Mouse (Mus musculus): ENCODE data around the gene Dcxr.

Dcxr gene

DNA sequence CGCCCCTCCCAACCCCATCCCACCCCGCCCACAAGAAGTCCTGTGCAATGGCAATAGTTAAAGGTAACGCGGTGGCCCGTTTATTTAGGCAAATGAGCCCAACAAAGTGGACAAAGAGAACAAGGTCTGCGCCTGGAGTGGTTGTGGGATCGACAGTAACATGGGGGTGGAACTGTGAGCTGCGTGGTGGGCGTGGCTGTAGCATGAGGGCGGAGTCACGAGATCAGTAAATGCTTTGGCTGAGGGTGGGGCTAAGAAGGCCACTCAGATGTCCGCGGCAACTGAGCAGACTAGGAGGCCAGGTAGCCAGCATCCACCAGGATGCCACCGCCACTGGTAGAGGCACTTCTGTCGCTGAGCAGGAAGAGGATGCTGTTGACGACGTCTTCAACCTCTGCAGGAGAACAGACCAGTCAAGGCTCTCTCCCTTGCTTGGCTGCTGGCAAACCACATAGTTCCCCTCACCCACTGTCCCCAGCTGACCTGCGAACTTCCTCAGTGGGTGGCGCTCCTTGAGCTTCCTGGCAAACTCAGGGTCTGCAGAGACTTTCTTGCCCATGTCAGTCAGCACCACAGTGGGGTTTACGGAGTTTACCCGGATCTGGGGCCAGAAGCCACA lies 2.5 kb upstream of the Dcxr start:
- DNase-seq (ENCODE audit: low read depth, low spot score): peak; percentile 88

DNA sequence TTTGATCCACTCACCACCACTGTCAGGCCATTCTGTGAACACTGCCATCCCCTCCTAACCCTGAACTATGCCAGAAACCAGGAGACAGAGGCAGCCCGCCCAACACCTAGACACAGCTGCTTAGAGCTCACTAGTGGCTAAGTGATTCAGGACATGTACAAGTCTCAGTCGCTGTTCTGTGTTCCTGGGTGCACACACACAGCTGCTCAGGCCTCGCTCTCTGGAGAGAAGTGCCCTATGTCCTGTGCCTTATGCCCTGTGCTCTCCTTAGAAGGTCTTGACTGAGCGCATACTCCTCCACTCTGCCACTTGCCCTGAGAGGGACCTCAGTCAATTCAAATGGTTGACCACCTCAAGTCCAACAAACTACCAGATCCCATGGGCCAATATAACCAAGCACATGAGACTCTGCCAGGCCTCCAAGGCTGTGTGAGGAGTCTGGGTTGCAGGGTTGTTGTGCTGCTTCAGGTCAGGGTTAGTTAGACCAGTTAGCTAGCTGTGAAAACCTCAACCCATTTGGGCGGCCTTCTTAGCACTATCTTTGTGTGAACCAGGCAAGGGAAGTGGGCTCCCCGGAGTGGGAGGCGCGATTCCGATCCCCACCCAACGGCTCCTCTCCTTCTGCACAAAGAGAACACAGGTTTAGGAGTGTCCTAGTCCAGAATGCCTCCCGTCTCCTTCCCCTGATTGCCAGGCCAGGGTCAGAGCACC lies 1.6 kb upstream of the Dcxr start:
- DNase-seq (ENCODE audit: low read depth, low spot score): no peak

DNA sequence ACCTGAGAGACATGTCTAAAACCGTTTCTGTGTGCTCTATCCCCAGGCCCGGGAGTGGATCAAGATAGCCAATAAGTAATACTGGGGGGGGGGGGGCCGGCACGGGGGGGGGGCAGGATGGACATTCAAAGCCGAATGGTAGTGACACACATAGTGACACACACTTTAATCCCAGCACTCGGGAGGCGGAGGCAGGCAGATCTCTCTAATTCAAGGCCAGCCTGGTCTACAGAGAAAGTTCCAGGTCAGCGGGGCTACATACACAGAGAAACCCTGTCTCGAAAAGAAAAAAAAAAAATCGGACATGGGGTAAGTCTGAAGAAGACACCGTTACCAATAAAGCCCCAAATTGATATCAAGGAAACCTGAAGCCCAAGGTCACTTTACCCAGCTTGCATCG lies 483 bp upstream of the Dcxr start:
- no peak for DNase-seq (ENCODE audit: low read depth, low spot score)

DNA sequence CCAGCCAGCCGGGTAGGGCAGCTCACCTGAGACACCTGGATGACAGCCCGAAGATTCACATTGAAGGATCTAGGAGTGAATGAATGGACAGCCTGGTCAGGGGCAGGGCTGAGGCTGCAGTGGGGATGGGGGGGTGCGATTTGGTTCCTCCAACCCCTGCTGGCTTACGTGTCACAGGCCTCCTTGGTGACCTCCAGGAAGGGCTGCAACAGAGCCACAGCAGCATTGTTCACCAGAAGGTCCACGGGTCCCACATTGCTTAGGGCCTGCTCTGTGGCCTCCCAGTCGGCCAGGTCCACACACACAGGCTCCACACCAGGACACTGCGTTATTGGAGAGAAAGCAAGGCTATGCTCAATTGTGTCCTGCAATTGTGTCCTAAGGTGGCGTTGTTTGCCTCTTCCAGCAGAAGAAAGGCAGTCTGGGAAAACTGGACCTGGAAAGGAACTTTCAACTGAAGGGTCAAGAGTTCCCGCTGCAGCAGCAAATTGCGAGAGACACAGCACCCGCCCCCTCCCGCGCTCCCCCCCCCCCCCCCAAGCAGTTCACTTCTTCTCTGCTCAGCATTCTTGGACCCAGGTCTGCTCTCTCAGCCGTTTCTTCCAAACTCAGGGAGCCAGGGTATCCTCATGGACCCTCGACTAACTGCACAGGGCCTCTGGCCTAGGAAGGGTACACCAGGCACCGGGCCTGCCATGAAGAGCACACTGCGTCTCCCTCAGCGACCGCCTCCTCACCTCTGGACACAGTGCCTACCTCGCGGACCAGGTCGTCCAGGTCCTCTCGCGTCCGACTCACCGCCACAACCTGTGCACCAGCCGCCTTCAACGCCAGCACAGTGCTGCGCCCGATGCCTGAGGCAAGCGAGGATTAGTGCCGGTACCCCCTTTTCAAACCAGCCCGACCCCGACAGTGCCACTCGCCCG lies 575 bp downstream of the Dcxr start:
- DNase-seq (ENCODE audit: low read depth, low spot score): peak; percentile 36

DNA sequence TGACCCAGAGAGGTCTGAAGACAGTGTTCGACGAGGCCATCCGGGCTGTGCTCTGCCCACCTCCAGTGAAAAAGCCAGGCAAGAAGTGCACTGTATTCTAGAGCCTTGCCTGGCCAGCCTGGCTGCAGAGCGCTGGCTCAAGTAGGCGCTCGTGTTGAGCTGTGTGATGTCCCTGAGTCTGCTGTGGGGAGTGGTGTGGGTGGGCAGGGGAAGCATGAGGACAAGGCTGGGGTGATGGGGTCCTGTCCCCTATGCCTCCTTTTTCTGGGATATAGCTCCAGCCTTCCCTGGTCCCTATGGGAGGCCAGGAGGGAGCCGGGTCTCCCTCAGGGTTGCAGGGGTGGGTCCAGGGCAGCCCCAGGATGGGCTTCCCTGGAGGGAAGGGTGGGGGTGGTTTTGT lies 3.6 kb downstream of the Dcxr start:
- no peak for DNase-seq (ENCODE audit: low read depth, low spot score)

DNA sequence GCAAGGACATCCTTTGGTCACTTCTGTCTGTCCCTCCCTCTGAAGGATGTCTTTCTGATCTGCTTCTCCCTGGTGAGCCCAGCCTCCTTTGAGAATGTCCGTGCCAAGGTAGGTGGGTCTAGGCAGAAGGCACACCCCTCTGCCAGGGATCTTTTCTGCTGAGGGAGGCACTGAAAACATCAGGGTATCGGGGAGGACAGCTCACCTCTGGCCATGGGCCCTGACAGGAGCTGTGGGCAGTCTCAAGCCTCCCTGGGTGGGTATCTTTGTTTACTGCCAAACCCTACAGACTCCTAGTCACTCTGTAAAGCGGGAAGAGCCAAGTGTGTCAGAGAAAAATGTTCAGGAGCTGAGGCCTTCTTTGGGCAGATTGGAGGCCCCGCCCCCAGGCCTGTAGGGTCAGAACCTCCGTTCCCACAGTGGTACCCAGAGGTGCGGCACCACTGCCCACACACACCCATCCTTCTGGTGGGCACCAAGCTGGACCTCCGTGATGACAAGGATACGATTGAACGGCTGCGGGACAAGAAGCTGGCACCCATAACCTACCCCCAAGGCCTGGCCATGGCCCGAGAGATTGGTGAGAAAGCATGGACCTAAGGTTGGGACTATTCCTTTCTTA lies 4.2 kb downstream of the Dcxr start:
- DNase-seq (ENCODE audit: low read depth, low spot score): no peak

DNA sequence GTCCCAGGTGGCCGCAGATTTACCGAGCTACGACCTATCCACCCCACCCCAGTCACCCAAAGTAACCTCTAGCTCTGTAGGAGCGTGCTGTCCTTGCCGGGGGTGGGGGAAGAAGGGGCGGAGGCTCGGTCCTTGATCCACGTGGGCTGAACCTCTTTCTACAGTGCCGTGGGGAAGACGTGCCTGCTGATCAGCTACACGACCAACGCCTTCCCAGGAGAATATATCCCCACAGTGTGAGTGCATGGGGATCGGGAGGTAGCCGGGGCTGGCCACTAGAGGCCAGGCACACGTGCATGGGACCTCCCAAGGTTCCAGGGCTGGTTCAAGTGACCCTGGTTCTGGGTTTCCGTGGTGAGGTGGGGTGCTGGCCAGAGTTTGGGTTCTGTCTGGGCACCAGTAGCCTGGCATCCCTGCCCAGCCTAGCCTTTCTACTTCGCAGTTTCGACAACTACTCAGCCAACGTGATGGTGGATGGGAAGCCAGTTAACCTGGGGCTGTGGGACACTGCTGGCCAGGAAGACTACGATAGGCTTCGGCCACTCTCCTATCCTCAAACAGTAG lies 4.9 kb downstream of the Dcxr start:
- DNase-seq (ENCODE audit: low read depth, low spot score): no peak

DNA sequence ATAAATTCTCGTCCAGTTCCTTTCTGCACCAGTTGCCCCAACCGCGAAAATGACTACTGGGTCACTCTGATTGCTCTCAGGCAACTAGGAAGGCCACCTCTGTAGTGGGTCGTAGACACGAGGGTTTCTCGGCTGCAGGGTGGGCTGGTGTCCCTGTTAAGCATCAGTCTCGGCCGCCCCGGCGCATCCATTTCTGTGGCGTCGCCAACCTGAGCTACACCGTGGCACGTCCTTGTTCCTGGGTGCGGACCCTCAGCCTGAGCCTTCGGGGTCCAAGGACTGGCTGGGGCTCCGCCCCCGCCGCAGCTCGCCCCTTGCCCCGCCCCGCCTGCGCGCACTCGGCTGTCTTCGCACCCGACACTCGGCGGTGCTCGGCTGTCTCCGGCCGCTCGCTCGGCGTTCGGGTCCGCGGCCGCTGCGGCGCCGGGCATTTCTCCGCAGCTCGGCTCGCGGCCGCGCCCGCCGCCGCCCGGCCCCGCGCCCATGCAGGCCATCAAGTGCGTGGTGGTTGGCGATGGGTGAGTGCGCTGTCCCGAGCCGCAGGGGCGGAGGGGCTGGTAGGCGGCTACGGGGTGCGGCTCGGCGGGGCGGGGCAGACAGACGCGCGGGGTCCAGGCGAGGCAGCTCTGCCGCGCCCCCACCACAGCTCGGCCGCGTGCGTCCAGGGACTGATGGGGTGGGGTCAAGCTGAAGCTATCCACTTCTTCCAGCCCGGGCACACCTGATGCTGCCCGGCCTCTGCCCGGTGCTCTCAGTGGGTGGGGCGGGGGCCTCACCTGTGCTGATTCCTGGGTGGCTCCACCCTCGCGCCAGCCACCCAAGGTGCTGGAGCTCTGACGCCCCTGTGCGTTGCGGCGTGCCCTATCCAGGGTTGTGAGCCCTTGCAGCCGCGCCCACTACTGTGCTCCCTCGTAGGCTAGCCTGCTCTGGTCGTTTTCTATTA lies 5.7 kb downstream of the Dcxr start, which contains the start of gene Rac3:
TSS of gene Rac3 (plus strand) at position 347 of the 943 bp plus-strand sequence.
- DNase-seq (ENCODE audit: low read depth, low spot score): peak; percentile 79

DNA sequence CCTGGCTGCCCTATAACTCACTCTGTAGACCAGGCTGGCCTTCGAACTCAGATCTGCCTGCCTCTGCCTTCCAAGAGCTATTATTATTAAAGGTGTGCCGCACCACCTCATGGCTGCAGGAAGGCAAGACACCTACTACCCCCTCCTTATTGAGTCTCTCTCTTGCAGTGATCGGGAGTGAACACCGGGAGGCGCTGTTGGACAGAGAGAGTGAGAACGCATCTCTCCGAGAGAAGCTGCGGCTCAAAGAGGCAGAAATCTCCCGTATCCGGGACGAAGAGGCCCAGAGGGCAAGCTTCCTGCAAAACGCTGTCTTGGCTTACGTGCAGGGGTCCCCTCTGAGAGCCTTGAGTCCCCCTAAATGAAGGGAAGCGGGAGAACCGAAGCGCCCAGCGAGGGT lies 6.6 kb downstream of the Dcxr start:
- peak; percentile 95 for DNase-seq (ENCODE audit: low read depth, low spot score)

DNA sequence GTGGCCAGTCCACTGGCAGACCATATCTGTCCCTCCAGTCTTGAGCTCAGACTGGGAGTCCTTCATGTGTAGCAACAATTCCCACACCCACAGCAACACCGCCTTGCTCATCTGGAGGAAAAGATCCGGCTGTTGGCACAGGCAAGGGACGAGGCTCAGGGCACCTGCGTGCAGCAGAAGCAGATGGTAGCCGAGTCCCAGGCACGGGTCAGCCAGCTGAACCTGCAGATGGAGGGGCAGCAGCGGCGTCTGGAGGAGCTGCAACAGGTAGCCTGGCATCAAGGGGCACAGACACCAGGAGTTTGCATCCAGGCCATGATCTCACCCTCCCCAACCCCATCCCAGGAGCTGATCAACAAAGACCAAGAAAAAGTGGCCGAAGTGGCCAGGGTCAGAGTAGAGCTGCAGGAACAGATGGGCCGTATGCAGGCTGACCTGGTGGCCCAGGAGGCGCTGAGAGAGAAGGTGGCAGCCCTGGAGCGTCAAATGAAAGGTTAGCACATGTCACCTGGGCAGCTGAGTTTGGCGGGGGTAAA lies 7.2 kb downstream of the Dcxr start:
- no peak for DNase-seq (ENCODE audit: low read depth, low spot score)

DNA sequence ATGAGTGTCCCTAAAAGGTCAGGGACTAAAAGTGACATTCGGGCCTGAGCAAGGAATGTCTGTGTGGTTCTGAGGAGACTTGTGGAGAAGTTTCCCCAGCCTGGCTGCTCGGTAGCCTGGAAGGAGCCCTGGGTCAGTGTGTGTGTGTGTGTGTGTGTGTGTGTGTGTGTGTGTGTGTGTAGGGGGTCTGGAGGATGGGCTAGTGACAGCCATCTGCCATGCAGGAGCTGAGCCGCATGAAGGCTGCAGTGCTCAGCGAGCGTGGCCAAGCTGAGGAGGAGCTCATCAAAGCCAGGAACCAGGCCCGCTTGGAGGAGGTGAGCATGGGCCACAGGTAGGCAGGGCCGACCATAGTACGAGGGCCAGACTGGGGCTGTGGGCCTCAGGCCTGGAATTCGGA lies 7.8 kb downstream of the Dcxr start:
- no peak for DNase-seq (ENCODE audit: low read depth, low spot score)

DNA sequence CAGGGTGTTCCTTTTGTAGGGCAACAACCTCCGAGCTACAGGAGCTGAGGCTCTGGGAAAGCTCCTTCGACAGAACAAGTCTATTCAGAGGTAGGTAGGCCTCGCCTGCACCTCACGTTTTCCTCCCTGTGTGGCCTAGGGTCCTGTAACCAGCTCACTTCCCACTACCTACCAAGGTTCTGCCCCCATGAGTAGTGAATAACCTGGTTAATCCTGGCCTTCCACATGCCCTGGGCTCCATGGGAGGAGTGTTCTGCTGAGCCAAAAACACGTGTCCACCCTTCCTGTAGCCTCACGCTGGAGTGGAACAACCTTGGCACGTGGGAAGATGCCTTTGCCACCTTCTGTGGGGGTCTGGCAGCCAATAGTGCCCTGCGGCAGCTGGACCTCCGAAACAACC lies 11.9 kb downstream of the Dcxr start:
- no peak for DNase-seq (ENCODE audit: low read depth, low spot score)

DNA sequence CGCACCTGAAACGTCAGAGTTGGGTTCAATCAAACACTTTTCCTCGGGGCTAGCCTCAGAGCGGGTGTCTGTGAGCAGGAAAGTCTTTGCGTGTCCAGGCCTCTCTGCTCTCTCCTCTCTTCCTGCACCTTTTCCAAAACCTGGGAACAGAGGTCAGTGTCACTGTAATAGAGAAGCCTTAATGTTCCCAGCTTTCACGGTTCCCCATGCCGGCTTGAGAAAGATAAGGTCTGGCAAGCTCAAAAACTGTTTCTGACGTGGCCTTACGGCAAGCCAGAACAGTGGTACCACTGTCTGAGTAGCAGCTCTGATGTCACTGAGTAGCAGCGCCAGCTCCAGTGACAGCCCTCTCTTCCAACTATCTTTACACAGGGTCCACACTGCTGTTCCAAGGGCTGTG lies 12.5 kb downstream of the Dcxr start:
- no peak for DNase-seq (ENCODE audit: low read depth, low spot score)

DNA sequence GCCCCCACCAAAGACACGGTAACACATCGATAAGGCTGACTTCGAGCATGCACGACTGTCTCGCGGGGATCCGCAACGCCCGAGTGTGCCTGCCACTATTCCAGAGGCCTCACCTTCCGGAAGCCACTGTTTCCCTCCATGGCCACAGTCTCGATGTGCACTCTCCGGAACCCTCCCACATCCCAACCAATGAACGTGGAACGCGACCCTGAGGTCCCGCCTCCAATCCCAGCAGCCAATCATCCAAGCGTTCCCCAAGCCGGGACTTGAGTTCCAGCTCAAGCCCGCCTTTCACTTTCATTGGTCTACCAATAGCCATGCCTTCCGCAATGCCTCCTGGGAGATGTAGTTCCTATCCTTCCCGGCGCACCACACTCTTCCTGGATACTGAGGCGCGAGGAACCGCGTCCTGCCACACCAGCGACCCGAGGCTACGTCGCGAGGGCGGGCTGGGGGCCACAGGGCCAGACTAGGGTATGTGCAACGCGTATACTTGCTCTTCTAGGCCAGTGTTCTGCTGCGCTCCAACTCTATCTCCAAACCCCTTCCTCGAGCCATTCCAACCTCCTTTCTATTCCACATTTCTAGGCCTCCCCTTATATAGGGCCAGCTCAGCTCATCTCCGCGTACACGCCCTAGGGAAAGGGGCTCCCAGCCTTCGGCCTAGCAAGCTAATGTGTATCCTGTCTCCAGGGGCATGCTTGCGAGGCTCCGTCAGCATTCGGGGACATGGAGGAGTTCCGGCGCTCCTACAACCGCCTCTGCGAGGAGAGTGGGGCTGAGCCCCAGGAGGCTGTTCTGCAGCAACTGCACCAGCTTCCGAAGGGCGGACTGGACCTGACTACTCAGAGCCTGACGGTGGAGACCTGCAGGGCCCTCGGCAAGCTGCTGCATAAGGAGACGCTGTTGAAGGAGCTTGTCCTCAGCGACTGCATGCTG lies 13.2 kb downstream of the Dcxr start, which contains the start of the genes Cenpx and Lrrc45:
TSS of gene Cenpx (minus strand) at position 159 of the 939 bp plus-strand sequence.
TSS of gene Lrrc45 (plus strand) at position 346 of the 939 bp plus-strand sequence.
- peak; percentile 99 for DNase-seq (ENCODE audit: low read depth, low spot score)

DNA sequence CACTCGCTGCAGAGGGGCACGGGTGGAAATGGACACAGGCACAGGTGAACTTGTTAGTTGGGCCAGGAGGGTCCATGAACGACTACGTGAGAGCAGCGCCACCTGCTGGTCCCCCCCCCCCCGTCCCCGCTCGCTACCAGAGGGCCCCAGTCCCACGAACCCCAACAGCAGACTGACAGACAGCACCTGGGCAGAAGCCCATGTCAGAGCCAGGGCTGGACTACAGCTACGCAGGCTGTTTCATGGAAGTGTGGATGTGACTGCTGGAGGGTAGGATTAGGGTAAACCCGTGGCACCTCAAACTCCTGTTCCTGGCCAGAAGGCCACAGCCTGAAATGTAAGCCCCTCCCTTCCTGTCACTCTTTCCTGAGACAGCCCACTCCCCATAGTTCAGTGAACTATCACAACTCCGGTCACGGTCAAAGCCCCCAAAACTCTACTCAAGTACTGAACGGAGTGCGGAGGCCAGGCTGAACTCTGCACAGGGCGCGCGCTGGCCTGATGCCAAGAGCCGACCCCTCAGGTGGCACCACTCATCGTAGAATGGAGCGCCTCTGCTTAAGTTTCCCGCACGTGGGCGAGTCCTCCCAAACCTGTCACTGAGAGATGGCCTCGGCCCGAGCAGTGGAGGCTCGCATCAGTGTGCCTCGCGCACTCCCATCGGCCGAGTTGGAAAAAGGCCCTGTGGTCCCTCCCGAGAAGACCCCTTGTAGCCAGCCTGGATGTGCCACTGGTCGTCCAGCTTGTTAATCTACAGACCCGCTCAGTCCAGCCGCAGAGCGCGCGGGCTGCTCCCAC lies 14.1 kb downstream of the Dcxr start:
- DNase-seq (ENCODE audit: low read depth, low spot score): peak; percentile 71

DNA sequence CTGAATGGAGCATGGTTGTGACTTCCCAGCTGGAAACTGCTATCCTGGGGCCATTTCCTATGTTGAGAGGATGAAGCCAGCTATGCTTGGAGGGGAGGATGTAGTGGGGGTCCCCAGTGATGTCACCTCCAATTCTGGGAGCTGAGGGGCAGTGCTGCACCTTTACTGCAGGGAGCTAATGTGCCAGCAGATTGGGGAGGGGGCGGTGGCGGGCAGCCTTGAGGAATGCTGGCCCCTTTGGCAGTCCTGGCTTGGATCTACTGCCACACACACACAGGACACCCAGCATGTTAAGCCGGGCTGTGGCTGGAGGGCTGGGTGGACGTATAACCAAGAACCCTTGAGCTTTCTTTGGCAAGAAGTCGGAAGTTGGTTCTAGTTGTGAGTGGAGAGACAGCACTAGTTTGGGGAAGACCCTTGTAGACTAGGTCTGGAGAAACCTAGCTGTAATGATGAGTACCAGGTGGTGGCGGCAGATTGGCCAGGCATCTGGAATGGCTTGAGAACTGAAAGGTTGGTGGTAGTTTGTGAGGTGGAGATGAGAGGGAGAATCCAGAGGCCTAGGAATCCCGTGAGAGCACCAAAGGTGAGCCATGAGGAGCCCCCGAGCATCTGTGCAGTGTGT lies 15.0 kb downstream of the Dcxr start:
- no peak for DNase-seq (ENCODE audit: low read depth, low spot score)

DNA sequence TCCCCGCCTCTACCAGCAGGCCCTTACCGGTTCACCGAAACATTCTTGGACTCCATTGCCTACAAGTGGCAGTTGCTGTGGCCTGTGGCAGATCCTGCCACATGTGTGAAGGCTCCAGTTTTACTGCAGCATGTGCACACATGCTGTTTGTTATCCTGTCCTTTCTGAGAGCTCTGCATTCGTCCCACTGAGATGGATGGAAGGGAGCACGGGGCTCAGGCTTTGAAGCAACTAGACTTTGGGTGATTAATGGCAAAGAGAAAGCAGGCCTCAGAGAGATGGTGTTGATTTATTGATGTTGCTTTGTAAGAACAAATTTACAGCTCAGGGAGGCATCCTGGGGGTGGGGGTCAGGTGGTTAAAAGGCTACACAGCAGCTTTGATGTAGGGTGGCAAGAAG lies 16.4 kb downstream of the Dcxr start:
- no peak for DNase-seq (ENCODE audit: low read depth, low spot score)

DNA sequence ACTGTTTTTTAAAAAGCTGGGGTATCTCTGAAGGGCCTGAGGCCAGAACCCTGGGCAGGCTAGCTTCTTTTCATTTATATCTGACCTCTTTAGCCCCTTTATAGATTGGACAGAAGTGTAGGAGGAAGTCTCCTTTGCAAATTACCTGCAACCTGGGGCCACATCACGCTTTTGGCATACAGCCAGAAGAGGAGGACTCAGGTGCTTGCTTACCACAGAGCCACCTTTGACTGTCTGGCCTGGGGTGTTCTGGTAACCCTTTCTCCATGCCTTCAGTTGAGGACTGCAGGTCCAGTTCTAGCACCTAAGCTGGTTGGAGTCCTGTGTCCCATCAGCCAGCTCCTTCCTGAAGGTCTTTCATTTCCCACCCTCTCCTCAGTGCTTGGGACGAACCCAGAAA lies 17.5 kb downstream of the Dcxr start:
- DNase-seq (ENCODE audit: low read depth, low spot score): no peak

All from ZHBTc4 (cell line).